Mouse (Mus musculus) thymus, postnatal 0 days (tissue): ENCODE results near the gene Pde4c. TPM values are rescaled to one million over a fixed set of nuclear protein-coding genes. Genes with fewer than 3 reads are reported as not detected.
A peak's percentile ranks its signal among the peaks of the same experiment; 100 is the strongest.

Source experiments
- DNase-seq: peaks from one replicate; pipeline ENCODE4 v3.0.0-alpha.2; 2015; ENCODE audit warnings: low spot score
- polyA plus RNA-seq: library from polyadenylated mRNA; unstranded; fragments of >200 nt; fragmentation: Nextera tagmentation; extraction: Ambion mirVana; gene quantifications from 2 replicates; pipeline ENCODE4 v1.2.1, GENCODE M21; 2015

The Pde4c gene
- 0.28 and 0.35 TPM in 2 replicates for polyA plus RNA-seq

DNA sequence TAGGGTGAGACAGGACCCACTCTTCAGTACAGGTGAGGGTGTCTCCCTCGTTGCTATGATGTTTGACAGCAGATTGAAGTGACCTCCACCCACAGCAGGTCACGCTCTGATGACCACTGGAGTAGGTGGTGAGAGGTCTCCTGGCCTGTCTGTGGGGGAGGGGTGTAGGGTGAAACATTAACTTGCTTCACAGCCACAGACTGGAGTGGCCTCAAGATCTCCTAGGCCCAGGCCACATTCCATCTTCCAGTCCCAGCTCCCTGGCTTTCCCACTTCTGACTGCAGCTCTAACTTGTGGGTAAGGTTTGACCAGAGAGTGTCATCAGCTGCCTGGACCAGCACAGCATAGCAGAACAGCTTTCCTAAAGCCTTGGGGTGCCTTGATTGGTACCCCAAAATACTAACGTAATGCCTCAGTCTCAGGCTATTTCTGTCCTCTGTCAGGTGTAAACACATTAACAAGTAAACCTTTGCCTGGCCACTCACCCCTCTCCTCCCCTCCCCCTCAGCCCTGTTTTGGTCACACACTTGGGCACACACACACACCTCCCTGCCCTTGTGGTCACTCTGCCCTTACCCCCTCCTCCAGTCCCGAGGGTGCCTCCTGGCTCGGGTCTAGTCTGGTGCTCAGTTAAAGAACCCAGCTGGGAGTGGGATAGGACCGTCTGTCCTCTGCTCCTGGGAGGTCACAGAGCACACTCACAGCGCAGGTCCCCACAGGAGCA lies at the start of gene Pde4c:
TSS of gene Pde4c (plus strand) at position 235 of the 725 bp plus-strand sequence.
- DNase-seq: no peak

DNA sequence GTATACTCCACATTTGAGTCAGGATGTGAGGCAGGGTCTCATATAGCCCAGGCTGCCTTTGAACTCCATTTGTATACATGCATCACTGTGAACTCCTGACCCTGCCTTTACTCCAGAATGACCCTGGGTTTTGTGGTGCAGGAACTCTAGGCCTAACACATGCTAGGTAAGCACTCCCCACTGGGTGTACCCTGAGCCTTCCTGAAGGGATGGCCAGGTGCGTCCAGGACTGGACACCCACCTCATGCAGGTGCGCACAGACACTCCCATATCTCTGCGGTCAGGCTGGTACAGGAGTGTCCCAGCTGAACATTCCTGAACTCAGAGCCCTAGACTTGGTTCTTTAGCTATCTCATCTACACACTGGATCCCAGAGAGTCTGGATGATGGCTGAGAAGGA lies 49.4 kb upstream of the Pde4c start:
- no peak for DNase-seq

DNA sequence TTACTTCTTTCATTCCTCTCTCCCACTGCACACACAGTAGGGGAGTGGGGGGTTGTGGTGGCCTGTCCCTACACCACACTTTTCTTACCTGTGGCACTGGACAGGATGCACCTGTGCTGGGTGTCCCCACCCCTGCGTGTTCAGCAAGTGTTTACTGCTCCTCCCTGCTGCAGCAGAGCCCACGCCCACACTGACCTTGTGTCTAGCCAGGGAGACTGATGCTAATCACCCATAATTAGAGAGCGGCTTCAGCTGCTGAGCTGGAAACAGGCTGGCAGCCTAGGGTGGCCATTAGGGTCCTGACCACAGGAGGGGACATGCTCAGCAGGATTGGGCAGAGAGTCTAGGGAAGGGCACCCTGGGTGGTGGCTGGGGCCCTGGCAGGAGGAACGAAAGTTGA lies 48.8 kb upstream of the Pde4c start:
- DNase-seq: no peak

DNA sequence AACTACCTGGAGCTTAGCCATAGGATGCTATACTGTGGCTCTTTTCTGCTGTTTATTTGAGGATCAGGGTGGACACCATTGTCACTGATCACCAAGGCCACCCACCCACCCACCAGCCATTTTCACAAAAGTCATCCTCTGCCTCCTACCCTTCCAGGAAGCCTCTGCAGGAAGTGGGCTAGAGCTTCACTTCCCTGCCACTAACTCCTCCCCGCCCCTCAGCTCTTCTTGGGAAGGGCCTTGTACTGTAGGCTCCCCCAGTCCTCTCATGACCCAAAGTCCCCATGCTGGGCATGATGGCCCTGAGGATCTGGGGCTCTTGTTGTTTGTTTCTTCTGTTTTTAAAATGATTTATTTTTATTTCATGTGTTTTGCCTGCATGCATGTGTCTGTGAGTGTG lies 48.2 kb upstream of the Pde4c start:
- DNase-seq: peak; percentile 78

DNA sequence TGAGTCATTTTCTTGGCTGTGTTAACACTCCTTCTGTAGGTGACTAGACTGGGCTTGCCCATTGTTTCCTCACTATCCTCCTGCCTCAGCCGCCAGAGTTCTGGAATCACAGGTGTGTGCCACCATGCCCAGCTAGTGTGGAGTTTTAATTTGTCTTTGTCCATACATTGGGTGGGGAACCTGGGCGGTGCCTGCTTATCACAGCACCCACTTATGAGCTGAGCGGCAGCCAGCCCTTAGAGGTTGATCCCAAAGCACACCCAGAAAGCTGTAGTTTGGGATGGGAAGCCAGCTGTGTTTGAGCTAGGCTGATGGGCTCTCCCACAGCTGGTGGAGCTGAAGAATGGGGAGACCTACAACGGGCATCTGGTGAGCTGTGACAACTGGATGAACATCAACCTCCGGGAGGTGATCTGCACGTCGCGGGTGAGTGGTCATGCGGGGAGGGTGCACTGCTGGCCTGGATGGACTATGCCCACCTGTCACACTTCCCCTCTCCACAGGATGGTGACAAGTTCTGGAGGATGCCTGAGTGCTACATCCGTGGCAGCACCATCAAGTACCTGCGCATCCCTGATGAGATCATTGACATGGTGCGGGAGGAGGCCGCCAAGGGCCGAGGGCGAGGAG lies 46.0 kb upstream of the Pde4c start:
- DNase-seq: no peak

DNA sequence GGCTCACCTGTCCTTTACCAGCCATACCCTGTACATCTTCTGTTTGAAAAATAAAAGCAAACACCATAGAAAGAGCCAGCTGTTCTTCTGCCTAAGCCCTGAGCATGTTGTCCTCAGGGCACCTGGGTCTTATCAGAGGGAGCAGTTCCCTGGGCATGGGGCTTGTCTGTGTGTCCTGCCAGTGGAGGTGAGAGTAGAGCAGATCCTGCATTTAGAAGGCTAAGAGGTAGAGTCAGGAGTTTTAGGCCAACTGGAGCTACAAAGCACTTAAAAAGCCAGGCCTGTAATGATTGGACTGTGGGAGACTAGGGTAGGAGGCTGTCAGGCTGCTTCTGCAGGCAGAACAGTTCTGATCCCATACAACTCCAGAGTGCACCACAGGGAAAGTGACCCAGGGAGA lies 44.8 kb upstream of the Pde4c start:
- DNase-seq: no peak

DNA sequence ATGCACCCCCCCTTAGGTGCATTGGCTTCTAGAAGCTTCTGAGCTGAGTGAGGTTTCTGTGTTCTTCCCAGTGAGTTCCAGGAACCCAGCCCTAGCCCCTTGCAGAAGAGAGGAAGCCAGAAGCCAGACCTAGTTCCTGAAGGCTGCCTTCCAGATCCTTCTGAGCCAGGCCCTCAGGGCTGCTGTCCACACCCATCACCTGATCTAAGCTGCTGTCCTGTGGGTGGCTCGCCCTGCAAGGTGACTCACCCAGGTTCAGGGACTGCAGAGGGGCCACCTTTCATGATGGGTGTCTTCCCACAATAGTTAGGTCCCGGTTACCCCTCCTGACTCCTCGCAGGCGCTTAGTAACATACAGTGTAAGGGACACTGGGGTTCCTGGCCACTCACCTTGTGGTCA lies 44.1 kb upstream of the Pde4c start:
- no peak for DNase-seq

DNA sequence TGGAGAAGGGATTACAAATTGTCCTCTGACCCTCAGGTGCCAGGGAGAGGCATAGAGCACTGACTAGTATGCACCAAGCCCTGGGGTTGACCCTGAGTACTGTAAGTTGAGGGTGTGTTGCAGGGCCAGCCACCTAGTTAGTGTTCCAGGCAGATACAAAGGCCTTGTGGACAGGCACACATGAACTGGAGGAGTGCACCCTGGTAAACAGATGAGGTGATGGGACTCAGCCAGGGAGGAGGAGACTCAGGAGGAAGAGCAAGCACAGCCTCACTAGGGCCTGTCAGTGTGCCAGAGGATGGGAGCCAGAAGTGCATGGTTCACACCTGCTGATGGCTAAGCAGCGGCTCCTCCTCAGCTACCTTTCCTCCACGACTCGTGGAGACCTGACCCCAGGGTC lies 43.5 kb upstream of the Pde4c start:
- DNase-seq: no peak

DNA sequence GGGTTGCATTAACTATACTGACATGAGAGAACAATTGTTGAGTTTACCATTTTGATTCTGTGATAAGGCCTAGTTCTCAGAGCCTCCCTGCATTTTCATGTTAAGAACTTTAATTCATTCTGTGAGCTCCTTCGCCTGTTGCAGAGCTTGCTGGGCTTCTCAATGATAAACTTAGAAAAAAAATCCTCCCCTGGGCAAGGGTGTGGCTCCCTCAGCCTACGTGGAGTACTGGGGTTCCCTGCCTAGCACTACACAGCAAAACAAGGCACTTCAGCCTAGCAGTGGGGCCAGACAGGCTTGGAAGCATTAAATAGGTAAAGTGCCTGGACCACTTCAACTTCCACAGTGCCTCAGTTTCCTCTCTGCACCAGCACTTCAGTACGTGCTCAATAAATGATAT lies 42.1 kb upstream of the Pde4c start:
- DNase-seq: no peak

DNA sequence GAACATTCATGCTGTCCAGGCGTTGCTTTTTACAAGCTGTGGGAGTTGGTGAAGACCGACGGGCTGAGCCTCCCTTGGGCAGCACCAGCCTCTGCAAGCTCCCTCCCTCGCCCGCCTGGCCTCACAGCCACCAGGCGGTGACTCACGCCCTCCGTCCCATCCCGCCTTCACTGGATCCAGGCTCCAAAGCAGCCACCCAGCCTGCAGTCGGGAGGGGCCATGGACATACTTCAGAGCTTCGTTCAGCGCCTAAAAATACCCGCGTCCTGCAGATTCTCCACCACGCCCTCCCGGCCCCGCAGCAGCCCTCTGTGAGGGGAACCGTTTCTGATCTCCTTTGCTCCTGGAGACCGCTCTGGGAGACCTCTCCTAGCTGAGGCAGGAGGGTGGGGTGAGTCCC lies 41.3 kb upstream of the Pde4c start:
- DNase-seq: no peak

DNA sequence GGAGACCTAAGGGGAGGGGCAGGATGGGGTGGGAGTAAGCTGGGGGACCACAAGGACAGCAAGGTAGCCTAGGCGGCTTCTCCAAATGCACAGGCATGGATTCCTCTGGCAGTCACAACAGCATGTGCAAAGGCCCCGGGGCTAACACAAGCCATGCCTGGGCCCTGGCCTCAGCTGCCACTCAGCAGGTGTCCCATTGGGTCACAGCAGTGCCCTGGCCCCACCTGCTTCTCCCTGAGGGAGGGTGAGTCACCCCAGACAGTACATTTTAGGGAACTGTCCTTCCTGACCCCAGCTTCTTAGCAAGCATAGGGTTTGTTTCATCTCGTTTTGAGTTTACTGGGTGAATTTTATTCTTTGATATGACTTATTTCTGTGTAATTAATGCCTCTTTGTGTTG lies 40.8 kb upstream of the Pde4c start:
- DNase-seq: no peak

DNA sequence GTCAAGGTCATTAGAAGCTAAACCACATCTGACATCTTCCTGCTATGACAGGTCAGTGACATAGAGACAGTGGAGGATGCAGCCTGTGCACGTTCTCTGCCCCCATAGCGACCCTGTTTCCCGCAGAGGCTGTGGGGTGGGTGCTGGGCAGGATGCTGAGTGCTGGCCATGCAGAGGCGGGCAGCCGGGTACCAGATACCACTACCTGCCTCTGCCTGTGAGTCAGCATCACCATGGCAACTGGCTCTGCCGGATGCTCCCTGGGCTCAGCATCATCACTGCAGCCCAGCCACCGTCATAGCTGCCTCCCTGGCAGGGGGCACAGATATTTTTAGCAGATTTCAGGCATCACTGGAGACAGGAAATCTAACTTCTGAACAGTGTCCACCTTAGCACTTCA lies 39.2 kb upstream of the Pde4c start:
- DNase-seq: no peak

DNA sequence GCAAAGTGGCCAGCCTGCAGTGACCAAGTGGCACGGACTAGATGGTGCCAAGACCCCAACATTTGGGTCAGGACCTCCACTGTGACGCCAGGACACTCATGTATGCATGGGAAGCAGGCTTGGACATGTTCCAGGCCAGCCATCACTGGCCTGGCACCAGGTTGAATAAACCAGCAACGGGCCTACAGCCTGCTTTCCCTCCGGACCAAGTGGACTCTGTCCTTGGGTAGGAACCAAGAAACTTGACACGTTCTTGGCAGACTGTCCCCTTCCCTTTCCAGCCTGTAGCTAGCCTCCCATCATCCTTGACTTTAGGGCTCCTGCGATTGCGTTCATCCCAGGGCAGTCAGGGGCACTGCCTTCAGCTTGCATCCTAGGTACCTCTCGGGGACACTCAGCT lies 35.9 kb upstream of the Pde4c start:
- DNase-seq: no peak

DNA sequence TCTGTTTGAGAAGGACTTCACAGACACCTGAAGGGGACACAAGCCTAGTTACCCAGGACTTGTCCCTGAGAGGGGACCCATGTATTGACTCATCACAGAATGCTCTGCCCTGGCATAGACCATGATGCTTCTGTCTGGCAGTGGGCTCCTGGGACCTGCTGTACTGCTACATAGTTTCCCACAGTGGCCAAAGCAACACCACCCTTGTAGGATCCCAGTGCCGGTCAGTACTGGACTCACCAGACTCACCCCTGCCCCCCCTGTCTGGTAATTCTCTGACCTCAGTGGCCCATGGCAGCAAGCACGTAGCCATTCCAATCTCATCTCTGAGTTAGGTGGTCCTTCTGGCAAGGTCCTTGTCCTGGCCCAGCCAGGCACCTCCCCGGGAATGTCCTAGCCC lies 35.4 kb upstream of the Pde4c start:
- DNase-seq: no peak

DNA sequence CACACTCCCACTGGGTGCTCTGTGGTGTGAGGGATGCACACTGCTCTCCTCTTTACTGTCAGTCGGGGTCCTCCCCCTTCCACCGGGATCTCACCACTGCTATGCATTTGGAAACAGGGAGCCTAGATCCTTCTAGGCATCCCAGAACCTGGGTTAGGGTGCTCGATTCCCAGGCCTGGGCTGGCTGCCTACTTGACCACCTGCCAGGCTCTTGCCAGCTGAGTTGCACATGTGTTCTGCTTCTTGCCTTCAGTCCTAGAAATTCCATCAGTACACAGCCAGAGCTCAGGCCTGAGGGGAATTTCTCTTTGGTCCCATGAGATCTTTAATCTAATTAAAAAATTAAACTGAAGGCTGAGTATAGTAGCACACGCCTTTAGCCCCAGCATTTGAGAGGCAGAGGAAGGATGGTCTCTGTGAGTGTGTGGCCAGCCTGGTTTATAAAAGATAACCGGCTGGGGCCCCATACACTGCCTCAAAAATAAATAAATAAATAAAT lies 33.6 kb upstream of the Pde4c start:
- no peak for DNase-seq

DNA sequence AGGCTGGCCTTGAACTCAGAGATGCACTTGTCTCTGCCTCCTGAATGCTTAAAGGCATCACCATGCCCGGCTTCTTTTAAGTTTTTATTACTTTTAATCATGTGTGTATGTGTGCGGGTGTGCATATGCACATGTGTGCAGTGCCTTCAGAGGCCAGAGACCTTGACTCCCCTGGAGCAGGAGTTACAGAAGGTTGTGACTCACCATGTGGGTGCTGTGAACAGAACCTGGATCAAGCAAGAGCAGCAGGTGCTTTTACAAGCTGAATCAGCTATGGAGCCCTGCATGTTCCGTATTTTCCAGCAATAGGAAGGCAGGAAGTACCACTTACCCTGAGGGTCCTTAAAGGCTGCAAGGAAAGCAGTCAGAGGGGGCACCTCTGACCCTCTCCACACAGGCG lies 32.3 kb upstream of the Pde4c start:
- DNase-seq: no peak

DNA sequence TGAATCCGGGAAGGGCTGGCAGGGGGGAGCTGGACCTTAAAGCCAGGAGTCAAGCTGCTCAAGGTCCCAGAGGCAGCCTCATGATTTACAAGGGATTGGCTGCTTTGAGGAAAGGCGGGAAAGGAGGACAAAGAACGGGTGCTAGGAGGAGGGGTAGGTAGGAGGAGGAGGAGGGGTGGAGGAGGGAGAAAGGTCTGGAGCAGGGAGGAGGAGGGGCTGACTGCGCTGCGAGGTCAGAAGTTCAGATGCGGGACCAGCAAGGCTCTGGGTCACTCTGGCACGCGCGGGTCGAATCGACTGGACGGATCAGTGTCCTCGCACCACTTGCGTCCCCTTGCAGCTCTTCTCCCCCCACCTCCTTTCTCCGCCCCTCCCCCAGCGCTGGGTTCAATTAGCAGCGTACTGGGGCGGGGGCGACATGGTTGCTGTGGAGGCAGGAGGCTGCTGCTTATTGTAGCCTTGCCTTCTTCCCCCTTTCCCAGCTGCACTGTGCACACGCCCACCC lies 31.7 kb upstream of the Pde4c start:
- no peak for DNase-seq

DNA sequence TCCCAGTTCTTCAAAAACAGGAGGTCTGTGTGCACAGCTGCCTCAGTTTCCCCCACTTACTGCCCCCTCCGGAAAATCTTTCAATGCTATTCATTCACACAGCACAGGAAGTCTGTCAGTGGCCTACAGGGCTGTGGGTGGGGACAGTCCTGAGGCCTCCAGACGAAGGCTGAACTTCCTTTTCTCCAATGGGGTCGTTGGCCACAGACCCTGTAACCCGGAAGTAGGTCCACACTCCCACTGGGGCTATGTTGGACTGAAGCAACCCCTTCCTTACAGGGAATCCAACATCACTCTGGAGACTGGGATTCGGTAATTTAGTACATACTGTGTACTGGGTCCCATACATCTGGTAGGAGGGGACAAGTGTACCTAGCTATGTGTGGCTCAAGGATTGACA lies 29.9 kb upstream of the Pde4c start:
- no peak for DNase-seq

DNA sequence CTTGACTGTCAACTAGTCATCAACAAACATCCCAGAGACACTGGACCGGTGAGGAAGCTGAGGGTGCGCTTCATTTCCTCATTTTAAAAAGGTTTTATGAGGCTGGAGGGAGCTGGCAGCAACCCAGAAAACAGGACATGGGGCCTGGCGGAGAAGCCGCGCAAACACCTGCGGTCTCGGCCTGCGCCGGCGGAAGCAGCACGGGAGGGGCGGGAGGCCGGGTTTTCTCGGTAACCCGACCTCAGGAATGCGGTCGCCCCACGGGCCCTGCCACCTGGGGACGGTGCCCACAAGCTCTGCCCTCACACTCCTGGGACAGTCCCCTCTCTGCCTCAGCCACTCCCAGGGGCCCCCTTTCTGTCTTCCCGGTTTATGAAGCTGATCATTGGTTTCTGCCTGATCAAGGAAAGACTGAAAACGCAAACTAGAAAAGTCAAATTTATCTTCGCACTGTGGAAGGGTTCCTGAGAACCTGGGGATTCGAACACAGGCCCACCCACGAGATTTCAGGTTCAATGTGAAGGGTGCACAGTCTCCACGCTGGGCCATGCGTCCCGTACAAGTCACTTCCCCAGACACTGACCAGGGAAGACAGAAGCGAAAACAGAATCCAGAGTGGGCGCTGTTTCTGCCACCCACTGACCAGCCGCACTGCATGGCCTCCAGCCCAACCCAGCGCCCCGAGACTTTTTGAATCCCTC lies 28.1 kb upstream of the Pde4c start:
- DNase-seq: peak; percentile 75

DNA sequence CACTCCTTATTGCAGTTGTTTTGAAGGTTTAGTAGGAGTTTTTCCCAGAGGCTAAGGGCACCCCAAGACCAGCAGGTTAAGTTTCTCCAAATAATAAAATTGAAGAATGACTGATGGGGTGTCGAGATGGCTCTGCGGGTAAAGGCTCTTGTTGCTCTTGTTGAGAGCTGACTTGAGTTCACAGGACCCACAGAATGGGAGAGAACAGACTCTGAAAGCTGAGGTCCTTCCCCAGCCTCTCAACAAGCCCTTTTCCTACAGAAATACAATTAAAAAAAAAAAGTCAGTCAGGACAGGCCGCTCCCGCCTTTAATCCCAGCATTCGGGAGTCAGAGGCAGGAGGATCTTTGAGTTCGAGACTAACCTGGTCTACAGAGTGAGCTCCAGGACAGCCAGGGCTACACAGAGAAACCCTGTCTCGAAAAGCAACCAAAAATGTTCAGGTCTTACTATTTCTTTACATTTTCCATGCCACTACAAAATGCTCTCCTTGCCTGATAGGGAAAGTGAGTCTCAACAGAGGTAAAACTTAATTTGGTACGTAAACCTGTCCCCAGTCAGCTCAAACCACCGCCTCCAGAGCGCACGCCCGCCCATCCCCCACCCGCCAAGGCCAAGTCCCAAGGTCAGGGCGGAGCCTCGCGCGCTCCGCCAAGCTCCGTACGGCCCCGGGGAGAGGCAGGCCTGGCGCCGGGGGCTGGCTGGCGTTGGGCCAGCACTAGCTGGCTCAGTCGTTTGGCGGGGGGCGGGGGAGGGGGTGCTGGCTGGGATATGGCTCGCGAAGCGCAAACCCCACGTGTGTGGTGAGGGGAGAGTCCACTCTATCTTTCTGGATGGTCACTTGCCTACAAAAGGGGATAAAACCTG lies 27.3 kb upstream of the Pde4c start:
- peak; percentile 80 for DNase-seq

DNA sequence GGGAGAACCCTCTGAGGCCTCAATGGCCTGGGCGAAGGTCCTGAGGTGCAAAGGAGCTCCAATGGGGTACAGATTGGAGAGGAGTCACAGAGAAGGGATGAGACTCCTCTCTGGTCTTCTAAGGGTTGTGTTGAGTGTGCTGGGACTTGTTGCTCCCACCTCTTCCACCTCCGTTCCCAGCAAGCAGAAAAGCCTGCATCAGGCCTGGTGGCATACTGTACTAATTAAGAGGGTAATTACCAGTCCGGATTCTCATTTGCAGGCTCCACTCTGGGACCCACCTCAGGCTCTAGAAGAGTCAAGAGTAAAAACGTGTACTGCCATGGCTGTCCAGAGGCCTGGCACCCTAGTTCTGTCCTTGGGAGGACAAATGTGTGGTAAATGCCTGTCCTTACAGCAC lies 26.6 kb upstream of the Pde4c start:
- no peak for DNase-seq
